Mouse (Mus musculus) retina, postnatal 7 days (tissue): Measurements from ENCODE around the gene Arid3a.
"Not testable (repeated sequence)": the region's sequence is repeated elsewhere in the genome, so short reads cannot be mapped to it uniquely, and the experiment has no call there.

Source experiments
- DNase-seq: peaks from one replicate; pipeline ENCODE4 v3.0.0-alpha.2; 2012; ENCODE audit warnings: low read depth, low spot score

The Arid3a gene

GRCm38 (mm10) chr10:79926491-79927323 lies at the start of gene Arid3a:
Gene Arid3a, plus strand, starts transcription at chr10:79927043.
- peak; percentile 80 for DNase-seq

GRCm38 (mm10) chr10:79877174-79877573 lies 49.7 kb upstream of the Arid3a start:
- no peak for DNase-seq

GRCm38 (mm10) chr10:79877757-79878156 lies 49.1 kb upstream of the Arid3a start:
- DNase-seq: no peak

GRCm38 (mm10) chr10:79879527-79879926 lies 47.3 kb upstream of the Arid3a start:
- no peak for DNase-seq

- no peak for DNase-seq
These were observed 46.1 kb upstream of the Arid3a start for GRCm38 (mm10) chr10:79880721-79881120.

GRCm38 (mm10) chr10:79881981-79882380 lies 44.9 kb upstream of the Arid3a start:
- DNase-seq: no peak

GRCm38 (mm10) chr10:79883297-79884084 lies 43.4 kb upstream of the Arid3a start:
- DNase-seq: peak; percentile 70

GRCm38 (mm10) chr10:79884446-79884845 lies 42.4 kb upstream of the Arid3a start:
- no peak for DNase-seq

- DNase-seq: not testable (repeated sequence)
These were observed 41.9 kb upstream of the Arid3a start for GRCm38 (mm10) chr10:79884938-79885337.

GRCm38 (mm10) chr10:79886054-79886453 lies 40.8 kb upstream of the Arid3a start, which contains the start of gene Elane:
Gene Elane, plus strand, starts transcription at chr10:79886247.
- DNase-seq: no peak

- DNase-seq: no peak
These were observed 40.2 kb upstream of the Arid3a start for GRCm38 (mm10) chr10:79886611-79887010.

- DNase-seq: no peak
These were observed 37.5 kb upstream of the Arid3a start for GRCm38 (mm10) chr10:79889386-79889785.

- DNase-seq: no peak
These were observed 36.2 kb upstream of the Arid3a start, which contains the start of gene Cfd for GRCm38 (mm10) chr10:79890670-79891069. Gene Cfd, plus strand, starts transcription at chr10:79890853.

- DNase-seq: peak; percentile 67
These were observed 34.3 kb upstream of the Arid3a start for GRCm38 (mm10) chr10:79892451-79893118.

- DNase-seq: no peak
These were observed 30.5 kb upstream of the Arid3a start for GRCm38 (mm10) chr10:79896306-79896705.

- no peak for DNase-seq
These were observed 30.0 kb upstream of the Arid3a start for GRCm38 (mm10) chr10:79896814-79897213.

- no peak for DNase-seq
These were observed 29.3 kb upstream of the Arid3a start for GRCm38 (mm10) chr10:79897316-79898245.

- peak; percentile 53 for DNase-seq
These were observed 25.9 kb upstream of the Arid3a start for GRCm38 (mm10) chr10:79900951-79901410.

GRCm38 (mm10) chr10:79906712-79907111 lies 20.1 kb upstream of the Arid3a start:
- DNase-seq: no peak

GRCm38 (mm10) chr10:79907415-79907814 lies 19.4 kb upstream of the Arid3a start:
- no peak for DNase-seq
